Mouse (Mus musculus) layer of hippocampus, adult 2 months (tissue): ENCODE measurements around the gene Ppp1r13b. TPM values are rescaled to one million over a fixed set of nuclear protein-coding genes. Genes with fewer than 3 reads are reported as not detected.

ENCODE experiments used
- DNase-seq, 2 experiments: peaks; one replicate each; pipeline ENCODE4 v3.0.0; 2022; ENCODE audit warnings: low spot score in 2 of 2
- H3K27ac ChIP-seq: fragments of 200-600 bp; 2 replicates; pipeline ENCODE4 v1.8.1; 2022
- H3K4me3 ChIP-seq: fragments of 200-600 bp; 2 replicates; pipeline ENCODE4 v1.8.1; 2022; ENCODE audit warnings: mild to moderate bottlenecking
- CTCF ChIP-seq: fragments of 200-600 bp; conservative IDR thresholded peaks from 2 replicates; pipeline ENCODE4 v1.8.1; 2022; ENCODE audit warnings: antibody characterized with exemption, mild to moderate bottlenecking, moderate library complexity
- total RNA-seq, 2 experiments: library from RNA; stranded (reverse); gene quantifications; 2 replicates each; pipeline ENCODE4 v1.2.3; 2021

Ppp1r13b gene
- total RNA-seq, 2 experiments from 2014 or later = 101 to 106 TPM

- no peak for DNase-seq
- no peak for TF ChIP-seq CTCF
- H3K27ac ChIP-seq = peak overlapping the region; percentile 47; the same call in 1 of the 2 replicates
Observed at GRCm38 (mm10) chr12:111853011-111853436, 54.9 kb downstream of the Ppp1r13b start.

GRCm38 (mm10) chr12:111851745-111852144 is 56.2 kb downstream of the Ppp1r13b start:
- H3K27ac ChIP-seq = peak overlapping the region; percentile 77

More at GRCm38 (mm10) chr12:111853011-111853436, 54.9 kb downstream of the Ppp1r13b start:
- H3K4me3 ChIP-seq = no peak overlapping the region

GRCm38 (mm10) chr12:111851235-111851634 is 56.7 kb downstream of the Ppp1r13b start:
- no peak for DNase-seq
- Histone ChIP-seq H3K27ac (peak overlapping the region; percentile 77), H3K4me3 (no peak overlapping the region)
- peak; percentile 70 for TF ChIP-seq CTCF

More at GRCm38 (mm10) chr12:111851745-111852144, 56.2 kb downstream of the Ppp1r13b start:
- peak in 1 of 2 experiments; percentile 47 for DNase-seq
- H3K4me3 ChIP-seq = no peak overlapping the region
- no peak for TF ChIP-seq CTCF

- no peak for DNase-seq
- Histone ChIP-seq H3K4me3 (no peak overlapping the region), H3K27ac (peak overlapping the region; percentile 68; the same call in 1 of the 2 replicates)
- no peak for TF ChIP-seq CTCF
Observed at GRCm38 (mm10) chr12:111848300-111848798, 59.6 kb downstream of the Ppp1r13b start.

GRCm38 (mm10) chr12:111846815-111847214 is 61.1 kb downstream of the Ppp1r13b start:
- Histone ChIP-seq H3K4me3 (no peak overlapping the region), H3K27ac (0 out of 2 replicates have a peak overlapping the region, but pooled peaks have one; percentile 23)
- no peak for TF ChIP-seq CTCF
- no peak for DNase-seq

- Histone ChIP-seq H3K4me3 (no peak overlapping the region), H3K27ac (no peak overlapping the region)
- no peak for DNase-seq
- no peak for TF ChIP-seq CTCF
Observed at GRCm38 (mm10) chr12:111845953-111846352, 62.0 kb downstream of the Ppp1r13b start.

- DNase-seq = no peak
- TF ChIP-seq CTCF = no peak
- H3K4me3 ChIP-seq = no peak overlapping the region
Observed at GRCm38 (mm10) chr12:111843470-111843869, 64.4 kb downstream of the Ppp1r13b start.

GRCm38 (mm10) chr12:111842565-111843433 is 65.1 kb downstream of the Ppp1r13b start:
- no peak overlapping the region for H3K4me3 ChIP-seq
- peak overlapping the region; percentile 32; the same call in 1 of the 2 replicates for H3K27ac ChIP-seq
- DNase-seq = no peak
- no peak for TF ChIP-seq CTCF

More at GRCm38 (mm10) chr12:111843470-111843869, 64.4 kb downstream of the Ppp1r13b start:
- peak overlapping the region; percentile 32; the same call in 1 of the 2 replicates for H3K27ac ChIP-seq

- no peak for DNase-seq
- no peak overlapping the region for H3K27ac ChIP-seq
- no peak overlapping the region for H3K4me3 ChIP-seq
- no peak for TF ChIP-seq CTCF
Observed at GRCm38 (mm10) chr12:111833457-111833856, 74.5 kb downstream of the Ppp1r13b start.

GRCm38 (mm10) chr12:111832643-111833042 is 75.3 kb downstream of the Ppp1r13b start:
- Histone ChIP-seq H3K27ac (peak overlapping the region; percentile 46; the same call in 1 of the 2 replicates), H3K4me3 (no peak overlapping the region)
- no peak for TF ChIP-seq CTCF
- DNase-seq = no peak

- no peak overlapping the region for H3K4me3 ChIP-seq
- no peak for TF ChIP-seq CTCF
- DNase-seq = no peak
- H3K27ac ChIP-seq = peak overlapping the region; percentile 60
Observed at GRCm38 (mm10) chr12:111830375-111830774, 77.5 kb downstream of the Ppp1r13b start.

GRCm38 (mm10) chr12:111829954-111830353 is 78.0 kb downstream of the Ppp1r13b start:
- H3K27ac ChIP-seq = peak overlapping the region; percentile 60
- TF ChIP-seq CTCF = no peak

GRCm38 (mm10) chr12:111829447-111829846 is 78.5 kb downstream of the Ppp1r13b start:
- Histone ChIP-seq H3K27ac (peak overlapping the region; percentile 60), H3K4me3 (no peak overlapping the region)
- DNase-seq = peak in 1 of 2 experiments; percentile 48
- no peak for TF ChIP-seq CTCF

More at GRCm38 (mm10) chr12:111829954-111830353, 78.0 kb downstream of the Ppp1r13b start:
- no peak for DNase-seq
- H3K4me3 ChIP-seq = no peak overlapping the region
